Mouse (Mus musculus): Measurements from ENCODE around the gene Rnf144b. TPM values are rescaled to one million over a fixed set of nuclear protein-coding genes. Genes with fewer than 3 reads are reported as not detected.
A peak's percentile ranks its signal among the peaks of the same experiment; 100 is the strongest.

Gene Rnf144b
- polyA plus RNA-seq, 1 experiment = 0.17 TPM

GRCm38 (mm10) chr13:47218351-47218750, 95.9 kb downstream of the Rnf144b start:
- Histone ChIP-seq H3K4me2 (ENCODE audit: low read depth) (no peak overlapping the region), H3ac (ENCODE audit: control insufficient read depth, insufficient read length) (no peak overlapping the region)

GRCm38 (mm10) chr13:47220426-47220825, 98.0 kb downstream of the Rnf144b start:
- no peaks in the 10 kb centered on the region for H3K79me2 ChIP-seq (ENCODE audit: control insufficient read depth, insufficient read depth)

More at GRCm38 (mm10) chr13:47218351-47218750, 95.9 kb downstream of the Rnf144b start:
- Histone ChIP-seq H3K4me3 (no peak overlapping the region), H3K27me3 (ENCODE audit: control insufficient read depth, insufficient read depth, insufficient read length) (no peaks in the 10 kb centered on the region), H3K79me2 (ENCODE audit: control insufficient read depth, insufficient read depth) (no peaks in the 10 kb centered on the region), H3K36me3 (ENCODE audit: control insufficient read depth, insufficient read depth) (no peaks in the 10 kb centered on the region)
- TF ChIP-seq POLR2A (IDR thresholded peaks at IDR 0.05; ENCODE audit: insufficient read length, low read depth) (no peak), MAX (IDR thresholded peaks at IDR 0.05; ENCODE audit: low read depth) (no peak), MYOG (IDR thresholded peaks at IDR 0.05; ENCODE audit: control insufficient read depth in 1 of 3, insufficient read depth in 1 of 3, insufficient read length in 2 of 3, low read depth in 2 of 3) (no peak), MYOD1 (IDR thresholded peaks at IDR 0.05; ENCODE audit: control insufficient read depth in 1 of 3, insufficient read length in 2 of 3, low read depth in 2 of 3) (no peak), REST (IDR thresholded peaks at IDR 0.05; ENCODE audit: insufficient read depth, insufficient read length) (no peak), SRF (IDR thresholded peaks at IDR 0.05; ENCODE audit: control insufficient read depth, insufficient read length, low read depth) (no peak), USF1 (IDR thresholded peaks at IDR 0.05; ENCODE audit: low read depth) (no peak), POLR2AphosphoS2 (IDR thresholded peaks at IDR 0.05; ENCODE audit: insufficient read length, low read depth) (no peak), CEBPB (IDR thresholded peaks at IDR 0.05; ENCODE audit: insufficient read depth, poor library complexity, severe bottlenecking) (no peak)

GRCm38 (mm10) chr13:47223576-47224538, 101.4 kb downstream of the Rnf144b start:
- TF ChIP-seq TCF12 (IDR thresholded peaks at IDR 0.05; ENCODE audit: insufficient read depth, poor library complexity, severe bottlenecking) (no peak), USF1 (IDR thresholded peaks at IDR 0.05; ENCODE audit: low read depth) (no peak), POLR2A (IDR thresholded peaks at IDR 0.05; ENCODE audit: insufficient read length, low read depth) (no peak), POLR2AphosphoS2 (IDR thresholded peaks at IDR 0.05; ENCODE audit: insufficient read length, low read depth) (no peak), REST (IDR thresholded peaks at IDR 0.05; ENCODE audit: insufficient read depth, insufficient read length) (no peak), CEBPB (IDR thresholded peaks at IDR 0.05; ENCODE audit: insufficient read depth, poor library complexity, severe bottlenecking) (no peak), MAX (IDR thresholded peaks at IDR 0.05; ENCODE audit: low read depth) (no peak), MYOD1 (IDR thresholded peaks at IDR 0.05; ENCODE audit: control insufficient read depth in 1 of 3, insufficient read length in 2 of 3, low read depth in 2 of 3) (peak in 2 of 3 experiments; percentile 25 to 69), TCF3 (IDR thresholded peaks at IDR 0.05; ENCODE audit: insufficient read length, low read depth) (peak; percentile 62), MYOG (IDR thresholded peaks at IDR 0.05; ENCODE audit: control insufficient read depth in 1 of 3, insufficient read depth in 1 of 3, insufficient read length in 2 of 3, low read depth in 2 of 3) (peak in 2 of 3 experiments; percentile 29 to 85), E2F4 (IDR thresholded peaks at IDR 0.05; ENCODE audit: insufficient read depth) (no peak), SRF (IDR thresholded peaks at IDR 0.05; ENCODE audit: control insufficient read depth, insufficient read length, low read depth) (no peak)
- no peak overlapping the region for H3ac ChIP-seq (ENCODE audit: control insufficient read depth, insufficient read length)
- H3K36me3 ChIP-seq (ENCODE audit: control insufficient read depth, insufficient read depth) = no peaks in the 10 kb centered on the region
- no peak overlapping the region for H3K4me3 ChIP-seq
- no peak overlapping the region for H3K4me2 ChIP-seq (ENCODE audit: low read depth)
- no peaks in the 10 kb centered on the region for H3K27me3 ChIP-seq (ENCODE audit: control insufficient read depth, insufficient read depth, insufficient read length)
- no peaks in the 10 kb centered on the region for H3K79me2 ChIP-seq (ENCODE audit: control insufficient read depth, insufficient read depth)

More at GRCm38 (mm10) chr13:47220426-47220825, 98.0 kb downstream of the Rnf144b start:
- no peak for TF ChIP-seq REST (IDR thresholded peaks at IDR 0.05; ENCODE audit: insufficient read depth, insufficient read length)
- H3ac ChIP-seq (ENCODE audit: control insufficient read depth, insufficient read length) = no peak overlapping the region
- H3K36me3 ChIP-seq (ENCODE audit: control insufficient read depth, insufficient read depth) = no peaks in the 10 kb centered on the region
- no peaks in the 10 kb centered on the region for H3K27me3 ChIP-seq (ENCODE audit: control insufficient read depth, insufficient read depth, insufficient read length)
- H3K4me2 ChIP-seq (ENCODE audit: low read depth) = no peak overlapping the region
- no peak overlapping the region for H3K4me3 ChIP-seq

- TF ChIP-seq POLR2A (IDR thresholded peaks at IDR 0.05; ENCODE audit: insufficient read length, low read depth) = no peak
- TF ChIP-seq E2F4 (IDR thresholded peaks at IDR 0.05; ENCODE audit: insufficient read depth) = no peak
- TF ChIP-seq MAX (IDR thresholded peaks at IDR 0.05; ENCODE audit: low read depth) = no peak
- TF ChIP-seq TCF3 (IDR thresholded peaks at IDR 0.05; ENCODE audit: insufficient read length, low read depth) = no peak
- Histone ChIP-seq H3K4me3 (no peak overlapping the region), H3K27me3 (ENCODE audit: control insufficient read depth, insufficient read depth, insufficient read length) (no peaks in the 10 kb centered on the region), H3K4me2 (ENCODE audit: low read depth) (no peak overlapping the region), H3K36me3 (ENCODE audit: control insufficient read depth, insufficient read depth) (no peaks in the 10 kb centered on the region), H3ac (ENCODE audit: control insufficient read depth, insufficient read length) (no peak overlapping the region), H3K79me2 (ENCODE audit: control insufficient read depth, insufficient read depth) (no peaks in the 10 kb centered on the region)
Observed at GRCm38 (mm10) chr13:47224648-47225323, 102.3 kb downstream of the Rnf144b start.

GRCm38 (mm10) chr13:47225324-47225697, 102.9 kb downstream of the Rnf144b start:
- Histone ChIP-seq H3K4me3 (no peak overlapping the region), H3K36me3 (ENCODE audit: control insufficient read depth, insufficient read depth) (no peaks in the 10 kb centered on the region), H3K27me3 (ENCODE audit: control insufficient read depth, insufficient read depth, insufficient read length) (no peaks in the 10 kb centered on the region), H3K4me2 (ENCODE audit: low read depth) (no peak overlapping the region), H3K79me2 (ENCODE audit: control insufficient read depth, insufficient read depth) (no peaks in the 10 kb centered on the region), H3ac (ENCODE audit: control insufficient read depth, insufficient read length) (no peak overlapping the region)
- TF ChIP-seq E2F4 (IDR thresholded peaks at IDR 0.05; ENCODE audit: insufficient read depth) (no peak), POLR2A (IDR thresholded peaks at IDR 0.05; ENCODE audit: insufficient read length, low read depth) (no peak), USF1 (IDR thresholded peaks at IDR 0.05; ENCODE audit: low read depth) (no peak), POLR2AphosphoS2 (IDR thresholded peaks at IDR 0.05; ENCODE audit: insufficient read length, low read depth) (no peak), TCF12 (IDR thresholded peaks at IDR 0.05; ENCODE audit: insufficient read depth, poor library complexity, severe bottlenecking) (no peak), CEBPB (IDR thresholded peaks at IDR 0.05; ENCODE audit: insufficient read depth, poor library complexity, severe bottlenecking) (no peak), TCF3 (IDR thresholded peaks at IDR 0.05; ENCODE audit: insufficient read length, low read depth) (no peak), MAX (IDR thresholded peaks at IDR 0.05; ENCODE audit: low read depth) (no peak), MYOG (IDR thresholded peaks at IDR 0.05; ENCODE audit: control insufficient read depth in 1 of 3, insufficient read depth in 1 of 3, insufficient read length in 2 of 3, low read depth in 2 of 3) (no peak), MYOD1 (IDR thresholded peaks at IDR 0.05; ENCODE audit: control insufficient read depth in 1 of 3, insufficient read length in 2 of 3, low read depth in 2 of 3) (no peak), SRF (IDR thresholded peaks at IDR 0.05; ENCODE audit: control insufficient read depth, insufficient read length, low read depth) (no peak), REST (IDR thresholded peaks at IDR 0.05; ENCODE audit: insufficient read depth, insufficient read length) (no peak)
